Mouse (Mus musculus) liver, embryonic 15.5 days (tissue): ENCODE results near the gene Strn4. TPM values are rescaled to one million over a fixed set of nuclear protein-coding genes. Genes with fewer than 3 reads are reported as not detected.

Experiments used
- ATAC-seq: fragments of 200-750 bp; cut with Nextera tagmentation; 2 replicates; pipeline ENCODE4 v1.8.0; 2017; ENCODE audit warnings: moderate number of reproducible peaks, mild to moderate bottlenecking, moderate library complexity; ENCODE audit not compliant: insufficient read depth
- H3K27ac ChIP-seq: fragments of 300-500 bp; sonication (generic); replicated peaks from 2 replicates; pipeline ENCODE4 v1.5.1; 2015; ENCODE audit warnings: mild to moderate bottlenecking, inconsistent platforms
- H3K27me3 ChIP-seq: fragments of 300-500 bp; sonication (generic); 2 replicates; pipeline ENCODE4 v1.6.1; 2015; ENCODE audit warnings: mild to moderate bottlenecking, inconsistent platforms
- H3K36me3 ChIP-seq: fragments of 300-500 bp; sonication (generic); replicated peaks from 2 replicates; pipeline ENCODE4 v1.6.1; 2015; ENCODE audit warnings: moderate library complexity, mild to moderate bottlenecking, inconsistent platforms
- H3K4me1 ChIP-seq: fragments of 300-500 bp; sonication (generic); replicated peaks from 2 replicates; pipeline ENCODE4 v1.6.1; 2015; ENCODE audit warnings: inconsistent platforms
- H3K4me2 ChIP-seq: fragments of 300-500 bp; sonication (generic); 2 replicates; pipeline ENCODE4 v1.6.1; 2015; ENCODE audit warnings: moderate library complexity, mild to moderate bottlenecking, inconsistent platforms
- H3K4me3 ChIP-seq: fragments of 300-500 bp; sonication (generic); replicated peaks from 2 replicates; pipeline ENCODE4 v1.5.1; 2015; ENCODE audit warnings: mild to moderate bottlenecking, inconsistent platforms
- H3K9ac ChIP-seq: fragments of 300-500 bp; sonication (generic); 2 replicates; pipeline ENCODE4 v1.6.1; 2015; ENCODE audit warnings: moderate library complexity, mild to moderate bottlenecking, inconsistent platforms
- H3K9me3 ChIP-seq: fragments of 300-500 bp; sonication (generic); replicated peaks from 2 replicates; pipeline ENCODE4 v1.6.1; 2016; ENCODE audit warnings: inconsistent platforms
- WGBS: fragments of 180-500 bp; shearing (Covaris S2); methylation state at CpG from one replicate; pipeline ENCODE4 v1.1.7; 2015; ENCODE audit warnings: mixed read lengths; ENCODE audit not compliant: insufficient replicate concordance; 5-methylcytosine and 5-hydroxymethylcytosine counted together
- polyA plus RNA-seq: library from polyadenylated mRNA; unstranded; fragments of >200 nt; fragmentation: Nextera tagmentation; extraction: Ambion mirVana; gene quantifications from 2 replicates; pipeline ENCODE4 v1.2.1, GENCODE M21; 2015

Strn4 gene
- polyA plus RNA-seq, 1 experiment from 2014 or later, result 30.9 TPM

DNA sequence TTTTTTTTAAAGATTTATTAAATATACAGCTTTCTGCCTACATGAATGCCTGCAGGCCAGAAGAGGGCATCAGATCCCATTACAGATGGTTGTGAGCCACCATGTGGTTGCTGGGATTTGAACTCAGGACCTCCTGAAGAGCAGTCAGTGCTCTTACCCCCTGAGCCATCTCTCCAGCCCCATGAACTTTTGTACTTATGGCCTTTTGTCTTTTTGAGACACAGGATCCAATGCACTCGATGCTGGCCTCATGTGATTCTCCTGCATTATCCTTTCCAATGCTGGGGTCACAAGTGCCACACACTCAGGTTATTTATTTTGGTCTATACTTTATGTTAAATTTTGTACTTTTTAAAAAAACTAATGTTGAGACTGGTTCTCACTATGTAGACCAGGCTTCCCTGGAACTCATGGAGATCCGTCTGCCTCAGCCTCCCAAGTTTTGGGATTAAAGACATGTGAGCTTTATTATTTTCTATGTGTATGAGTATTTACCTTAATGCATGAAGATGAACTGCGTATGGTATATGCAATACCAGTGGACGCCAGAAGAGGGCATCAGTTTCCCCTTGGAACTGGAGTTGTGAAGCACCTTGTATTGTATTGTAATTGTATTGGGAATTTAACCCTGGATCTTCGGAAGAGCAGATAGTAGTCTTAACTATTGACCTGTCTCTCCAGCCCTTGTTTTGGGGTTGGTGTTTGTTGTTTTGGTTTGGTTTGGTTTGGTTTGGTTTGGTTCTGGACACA is 44.4 kb downstream of the Strn4 start:
- peaks cover 19% of the 10 kb centered on the region for H3K36me3 ChIP-seq

GRCm38 (mm10) chr7:16867488-16867887 is 51.8 kb downstream of the Strn4 start:
- H3K27ac ChIP-seq, result no peak overlapping the region; the same call in 1 of the 2 replicates
- H3K4me2 ChIP-seq, result no peak overlapping the region
- H3K4me3 ChIP-seq, result no peak overlapping the region
- no peak overlapping the region for H3K9ac ChIP-seq
- peak; percentile 61; the same call in 1 of the 2 replicates for ATAC-seq
- H3K36me3 ChIP-seq, result peaks cover 12% of the 10 kb centered on the region; the same call in 1 of the 2 replicates
- no peaks in the 10 kb centered on the region; the same call in 1 of the 2 replicates for H3K4me1 ChIP-seq
- no peaks in the 10 kb centered on the region for H3K27me3 ChIP-seq
- no peaks in the 10 kb centered on the region for H3K9me3 ChIP-seq
- WGBS, result 65% methylated on average over 3 of the region's 3 CpGs

More for the DNA sequence above, 44.4 kb downstream of the Strn4 start:
- 19% methylated on average over 5 of the region's 5 CpGs for WGBS
- H3K4me2 ChIP-seq, result no peak overlapping the region
- peaks cover 5% of the 10 kb centered on the region; the same call in 1 of the 2 replicates for H3K4me1 ChIP-seq
- no peaks in the 10 kb centered on the region for H3K9me3 ChIP-seq
- H3K4me3 ChIP-seq, result no peak overlapping the region
- ATAC-seq, result no peak
- no peak overlapping the region for H3K9ac ChIP-seq
- no peak overlapping the region for H3K27ac ChIP-seq
- H3K27me3 ChIP-seq, result no peaks in the 10 kb centered on the region

- peaks cover 12% of the 10 kb centered on the region; the same call in 1 of the 2 replicates for H3K36me3 ChIP-seq
- H3K4me3 ChIP-seq, result no peak overlapping the region
- no peak overlapping the region for H3K27ac ChIP-seq
- no peaks in the 10 kb centered on the region for H3K9me3 ChIP-seq
- peak; percentile 40; the same call in 1 of the 2 replicates for ATAC-seq
- H3K27me3 ChIP-seq, result no peaks in the 10 kb centered on the region
- H3K4me2 ChIP-seq, result no peak overlapping the region
- H3K9ac ChIP-seq, result no peak overlapping the region
- 73% methylated on average over 16 of the region's 16 CpGs for WGBS
- peaks cover 6% of the 10 kb centered on the region for H3K4me1 ChIP-seq
These were observed 53.8 kb downstream of the Strn4 start for GRCm38 (mm10) chr7:16869497-16869896.

DNA sequence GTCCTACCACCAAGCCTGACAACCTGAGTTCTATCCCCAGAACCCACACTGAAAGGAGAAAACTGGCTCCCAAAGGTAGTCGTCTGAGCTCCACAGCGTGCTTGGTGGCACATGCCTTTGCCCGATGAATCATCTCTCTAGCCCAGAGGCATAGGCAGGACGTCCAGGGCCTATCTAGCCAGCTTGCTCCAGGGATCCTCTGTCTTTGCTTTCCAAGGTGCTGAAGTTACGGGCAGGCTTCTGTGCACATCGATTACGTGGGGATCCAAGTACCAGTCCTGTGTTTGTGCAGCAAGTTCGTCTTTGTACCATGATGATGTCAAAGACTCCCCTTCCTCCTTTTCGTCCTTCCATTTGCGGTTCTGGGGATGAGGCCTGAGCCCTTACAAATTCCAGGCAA is 55.9 kb downstream of the Strn4 start:
- WGBS, result 75% methylated on average over 10 of the region's 10 CpGs
- no peak overlapping the region for H3K27ac ChIP-seq
- peaks cover 15% of the 10 kb centered on the region for H3K27me3 ChIP-seq
- H3K36me3 ChIP-seq, result no peaks in the 10 kb centered on the region
- H3K4me3 ChIP-seq, result no peak overlapping the region
- H3K4me2 ChIP-seq, result no peak overlapping the region
- no peaks in the 10 kb centered on the region for H3K9me3 ChIP-seq
- no peak for ATAC-seq
- H3K4me1 ChIP-seq, result peaks cover 24% of the 10 kb centered on the region
- no peak overlapping the region for H3K9ac ChIP-seq

- H3K9me3 ChIP-seq, result no peaks in the 10 kb centered on the region
- no peaks in the 10 kb centered on the region for H3K36me3 ChIP-seq
- no peak overlapping the region for H3K9ac ChIP-seq
- no peak overlapping the region for H3K4me2 ChIP-seq
- H3K27me3 ChIP-seq, result peaks cover 22% of the 10 kb centered on the region
- 71% methylated on average over 9 of the region's 9 CpGs for WGBS
- H3K4me1 ChIP-seq, result peaks cover 26% of the 10 kb centered on the region
- H3K27ac ChIP-seq, result no peak overlapping the region
- no peak overlapping the region for H3K4me3 ChIP-seq
- no peak for ATAC-seq
These were observed 56.8 kb downstream of the Strn4 start for GRCm38 (mm10) chr7:16872478-16872877.

DNA sequence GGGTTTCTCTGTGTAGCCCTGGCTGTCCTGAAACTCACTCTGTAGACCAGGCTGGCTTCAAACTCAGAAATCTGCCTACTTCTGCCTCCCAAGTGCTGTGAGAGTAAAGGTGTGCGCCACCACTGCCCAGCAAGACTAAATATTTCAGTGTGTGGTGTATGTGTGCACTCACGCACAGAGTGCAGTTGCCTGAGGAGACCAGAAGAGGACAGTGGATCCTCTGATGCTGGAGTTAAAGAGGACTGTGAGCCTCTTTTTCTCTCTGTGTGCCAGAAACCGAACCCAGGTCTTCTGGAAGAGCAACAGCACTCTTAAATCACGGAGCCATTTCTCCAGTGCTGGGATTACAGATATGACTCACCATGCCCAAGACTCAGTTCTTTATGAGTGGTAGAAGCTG is 57.7 kb downstream of the Strn4 start:
- WGBS, result 75% methylated on average over 4 of the region's 4 CpGs
- no peak overlapping the region for H3K4me2 ChIP-seq
- ATAC-seq, result no peak
- no peak overlapping the region for H3K27ac ChIP-seq
- H3K36me3 ChIP-seq, result no peaks in the 10 kb centered on the region
- H3K4me1 ChIP-seq, result peaks cover 26% of the 10 kb centered on the region
- no peaks in the 10 kb centered on the region for H3K9me3 ChIP-seq
- H3K9ac ChIP-seq, result no peak overlapping the region
- no peak overlapping the region for H3K4me3 ChIP-seq
- H3K27me3 ChIP-seq, result peaks cover 22% of the 10 kb centered on the region

GRCm38 (mm10) chr7:16874190-16874589 is 58.5 kb downstream of the Strn4 start:
- peak overlapping the region; percentile 93 for H3K4me2 ChIP-seq

GRCm38 (mm10) chr7:16874756-16875309 is 59.1 kb downstream of the Strn4 start:
- H3K4me2 ChIP-seq, result peak overlapping the region; percentile 93
- ATAC-seq, result peak; percentile 93
- peaks cover 28% of the 10 kb centered on the region for H3K27me3 ChIP-seq
- no peak overlapping the region for H3K9ac ChIP-seq
- peak overlapping the region; percentile 62 for H3K4me3 ChIP-seq
- H3K27ac ChIP-seq, result peak overlapping the region; percentile 54
- no peaks in the 10 kb centered on the region for H3K9me3 ChIP-seq
- no peaks in the 10 kb centered on the region for H3K36me3 ChIP-seq
- under 1% methylated on average over 33 of the region's 33 CpGs for WGBS
- H3K4me1 ChIP-seq, result peaks cover 26% of the 10 kb centered on the region

More at GRCm38 (mm10) chr7:16874190-16874589, 58.5 kb downstream of the Strn4 start:
- H3K9me3 ChIP-seq, result no peaks in the 10 kb centered on the region
- peak overlapping the region; percentile 62 for H3K4me3 ChIP-seq
- no peak for ATAC-seq
- peaks cover 28% of the 10 kb centered on the region for H3K27me3 ChIP-seq
- no peaks in the 10 kb centered on the region for H3K36me3 ChIP-seq
- H3K4me1 ChIP-seq, result peaks cover 26% of the 10 kb centered on the region
- WGBS, result 2% methylated on average over 17 of the region's 17 CpGs
- no peak overlapping the region for H3K9ac ChIP-seq
- H3K27ac ChIP-seq, result peak overlapping the region; percentile 54

DNA sequence AGATGAGACGGTGACA is 59.4 kb downstream of the Strn4 start, which contains the start of gene Dact3:
TSS of gene Dact3 (plus strand) at position 8 of the 16 bp plus-strand sequence.
- H3K4me2 ChIP-seq, result peak within 1 kb of the TSS; percentile 93
- peak within 1 kb of the TSS; percentile 43 for H3K9ac ChIP-seq
- ATAC-seq, result no peak
- no peaks in the 10 kb centered on the region for H3K9me3 ChIP-seq
- H3K4me3 ChIP-seq, result peak within 1 kb of the TSS; percentile 62
- peak within 1 kb of the TSS; percentile 54 for H3K27ac ChIP-seq
- 0% methylated on average over 1 of the region's 1 CpGs for WGBS
- peaks cover 30% of the 10 kb centered on the region for H3K27me3 ChIP-seq
- H3K36me3 ChIP-seq, result no peaks in the 10 kb centered on the region
- peaks cover 28% of the 10 kb centered on the region for H3K4me1 ChIP-seq

DNA sequence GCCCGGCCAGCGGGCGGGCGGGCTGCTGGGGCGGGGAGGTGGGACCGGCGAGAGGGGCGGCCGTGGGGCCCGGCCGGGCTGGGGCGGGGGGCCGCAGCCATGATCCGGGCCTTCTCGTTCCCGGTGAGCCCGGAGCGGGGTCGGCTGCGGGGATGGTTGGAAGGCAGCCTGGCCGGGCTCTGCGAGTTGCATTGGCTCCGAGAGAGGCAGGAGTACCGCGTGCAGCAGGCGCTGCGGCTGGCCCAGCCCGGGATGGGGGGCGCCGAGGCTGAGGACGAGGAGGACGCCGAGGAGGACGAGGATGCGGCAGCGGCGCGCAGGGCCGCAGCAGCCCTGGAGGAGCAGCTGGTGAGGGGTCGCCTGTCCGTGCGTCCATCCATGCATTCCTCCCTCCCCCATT is 59.6 kb downstream of the Strn4 start:
- H3K36me3 ChIP-seq, result no peaks in the 10 kb centered on the region
- H3K27me3 ChIP-seq, result peaks cover 32% of the 10 kb centered on the region
- peaks cover 30% of the 10 kb centered on the region for H3K4me1 ChIP-seq
- H3K4me2 ChIP-seq, result peak overlapping the region; percentile 93
- no peaks in the 10 kb centered on the region for H3K9me3 ChIP-seq
- no peak overlapping the region for H3K27ac ChIP-seq
- peak overlapping the region; percentile 43 for H3K9ac ChIP-seq
- H3K4me3 ChIP-seq, result peak overlapping the region; percentile 62
- under 1% methylated on average over 41 of the region's 42 CpGs for WGBS
- peak; percentile 13 for ATAC-seq

GRCm38 (mm10) chr7:16876006-16876405 is 60.3 kb downstream of the Strn4 start:
- Histone ChIP-seq H3K4me2 (peak overlapping the region; percentile 93), H3K27ac (no peak overlapping the region), H3K4me3 (peak overlapping the region; percentile 62; the same call in 1 of the 2 replicates), H3K9ac (no peak overlapping the region), H3K27me3 (peaks cover 39% of the 10 kb centered on the region), H3K4me1 (peaks cover 36% of the 10 kb centered on the region), H3K36me3 (no peaks in the 10 kb centered on the region), H3K9me3 (no peaks in the 10 kb centered on the region)
- ATAC-seq, result no peak
- 19% methylated on average over 11 of the region's 11 CpGs for WGBS
